Mouse (Mus musculus): ENCODE data around the gene Itga9. TPM values are rescaled to one million over a fixed set of nuclear protein-coding genes. Genes with fewer than 3 reads are reported as not detected.
A peak's percentile ranks its signal among the peaks of the same experiment; 100 is the strongest.

The Itga9 gene
- polyA plus RNA-seq, 1 experiment from 2014 or later = 0.74 TPM

DNA sequence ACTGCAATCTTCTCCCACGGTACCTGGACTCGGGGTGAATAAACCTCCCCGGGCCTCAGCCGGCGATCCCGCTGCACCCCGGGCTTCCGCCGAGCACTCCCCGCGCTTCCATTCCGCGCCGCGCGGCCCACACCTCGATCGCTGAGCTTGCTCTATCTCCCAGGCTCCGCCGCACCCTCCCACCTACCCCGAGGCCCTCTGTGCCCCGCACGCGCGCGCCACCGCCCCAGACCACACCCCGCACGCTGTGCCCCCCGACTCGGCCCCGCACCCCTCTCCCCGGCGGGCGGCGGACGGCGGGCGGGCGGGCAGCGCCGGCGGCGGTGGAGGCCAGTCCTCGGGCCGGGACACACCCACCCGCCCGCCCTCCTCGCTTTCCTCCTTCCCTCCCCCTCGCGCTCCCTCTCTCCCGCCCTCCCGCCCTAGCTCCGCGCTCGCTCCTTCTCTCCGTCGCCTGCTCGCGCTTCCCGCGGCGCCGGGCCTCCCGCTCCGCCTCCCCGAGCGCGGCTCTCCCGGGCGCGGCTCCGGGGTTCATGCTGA, 319.7 kb downstream of the Itga9 start, which contains the start of gene Ctdspl:
Gene Ctdspl (plus strand): TSS at position 343 of the 540 bp plus-strand sequence.
- peak within 1 kb of the TSS; percentile 97 for H3K4me2 ChIP-seq (ENCODE audit: low read length)
- H3K27ac ChIP-seq (ENCODE audit: low read depth, low read length) = peak within 1 kb of the TSS; percentile 88
- peak within 1 kb of the TSS; percentile 88 for H3K4me3 ChIP-seq (ENCODE audit: low read length)
- H3K36me3 ChIP-seq (ENCODE audit: control insufficient read depth, insufficient read depth, low read length) = no peaks in the 10 kb centered on the region
- peak; percentile 63 for ATAC-seq
- H3K9me3 ChIP-seq (ENCODE audit: control insufficient read depth, low read length) = no peaks in the 10 kb centered on the region
- H3K4me1 ChIP-seq (ENCODE audit: control insufficient read depth, insufficient read depth, low read depth, low read length) = peaks cover 23% of the 10 kb centered on the region
- WGBS = under 1% methylated on average over 47 of the region's 73 CpGs
- H3K9ac ChIP-seq (ENCODE audit: low read depth, low read length) = peak within 1 kb of the TSS; percentile 92
- no peaks in the 10 kb centered on the region for H3K27me3 ChIP-seq (replicated peaks; ENCODE audit: control insufficient read depth, insufficient read depth, low read length)

DNA sequence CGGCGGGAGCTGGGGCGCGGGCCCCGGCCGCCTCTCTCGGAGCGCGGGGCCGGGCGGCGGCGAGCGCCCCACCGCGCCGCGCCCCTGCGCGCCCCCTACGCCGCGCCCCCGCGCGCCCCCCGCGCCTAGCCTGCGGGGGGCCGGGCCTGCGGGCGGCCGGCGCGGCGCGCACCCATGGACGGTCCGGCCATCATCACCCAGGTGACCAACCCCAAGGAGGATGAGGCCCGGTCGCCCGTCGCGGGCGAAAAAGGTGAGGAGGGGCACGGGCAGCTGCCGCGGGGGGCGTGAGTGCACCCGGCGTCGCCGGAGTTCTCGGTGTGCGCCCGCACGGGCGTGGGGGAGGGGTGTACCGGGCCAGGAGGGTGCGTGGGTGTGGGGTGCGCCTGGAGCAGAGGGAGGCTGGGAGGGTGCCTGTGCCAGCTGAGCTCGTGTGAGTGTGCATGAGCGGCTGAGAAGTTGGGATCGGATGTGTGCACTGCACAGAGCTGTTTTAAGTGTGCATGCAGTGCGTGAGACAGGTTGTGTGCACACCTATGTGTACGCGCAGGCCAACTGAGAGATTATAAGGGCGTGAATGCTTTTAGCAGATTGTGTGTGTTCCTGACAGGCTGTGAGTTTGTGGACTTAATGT, 320.3 kb downstream of the Itga9 start:
- Histone ChIP-seq H3K27me3 (replicated peaks; ENCODE audit: control insufficient read depth, insufficient read depth, low read length) (no peaks in the 10 kb centered on the region), H3K9ac (ENCODE audit: low read depth, low read length) (peak overlapping the region; percentile 92), H3K36me3 (ENCODE audit: control insufficient read depth, insufficient read depth, low read length) (no peaks in the 10 kb centered on the region), H3K27ac (ENCODE audit: low read depth, low read length) (peak overlapping the region; percentile 88), H3K4me2 (ENCODE audit: low read length) (peak overlapping the region; percentile 97), H3K9me3 (ENCODE audit: control insufficient read depth, low read length) (no peaks in the 10 kb centered on the region), H3K4me1 (ENCODE audit: control insufficient read depth, insufficient read depth, low read depth, low read length) (peaks cover 23% of the 10 kb centered on the region), H3K4me3 (ENCODE audit: low read length) (peak overlapping the region; percentile 88)
- ATAC-seq = peak; percentile 26
- 2% methylated on average over 47 of the region's 68 CpGs for WGBS

DNA sequence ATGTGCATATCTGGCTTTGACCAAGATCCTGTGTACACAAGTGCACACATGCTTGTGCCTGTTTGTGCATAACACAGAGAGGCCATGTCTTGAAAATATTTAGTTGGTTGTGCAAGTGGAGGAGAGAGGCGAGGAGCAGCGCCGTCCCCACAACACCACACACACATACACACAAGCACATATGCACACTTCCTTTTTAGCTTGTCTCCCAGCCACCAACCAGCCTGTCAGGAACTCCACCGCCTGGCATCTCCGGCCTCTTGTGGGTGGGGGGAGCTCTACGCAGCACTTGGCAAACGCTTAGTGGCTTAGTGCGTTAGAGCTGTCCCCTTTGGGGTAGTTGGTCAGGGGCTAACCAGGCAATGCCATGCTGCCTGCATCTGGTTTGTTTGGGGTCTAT, 321.0 kb downstream of the Itga9 start:
- H3K27me3 ChIP-seq (replicated peaks; ENCODE audit: control insufficient read depth, insufficient read depth, low read length) = no peaks in the 10 kb centered on the region
- peaks cover 23% of the 10 kb centered on the region for H3K4me1 ChIP-seq (ENCODE audit: control insufficient read depth, insufficient read depth, low read depth, low read length)
- H3K27ac ChIP-seq (ENCODE audit: low read depth, low read length) = peak overlapping the region; percentile 88; the same call in 1 of the 2 replicates
- no peak for ATAC-seq
- 30% methylated on average over 8 of the region's 8 CpGs for WGBS
- peak overlapping the region; percentile 88 for H3K4me3 ChIP-seq (ENCODE audit: low read length)
- H3K9ac ChIP-seq (ENCODE audit: low read depth, low read length) = peak overlapping the region; percentile 92
- no peaks in the 10 kb centered on the region for H3K9me3 ChIP-seq (ENCODE audit: control insufficient read depth, low read length)
- H3K36me3 ChIP-seq (ENCODE audit: control insufficient read depth, insufficient read depth, low read length) = no peaks in the 10 kb centered on the region
- peak overlapping the region; percentile 97 for H3K4me2 ChIP-seq (ENCODE audit: low read length)

DNA sequence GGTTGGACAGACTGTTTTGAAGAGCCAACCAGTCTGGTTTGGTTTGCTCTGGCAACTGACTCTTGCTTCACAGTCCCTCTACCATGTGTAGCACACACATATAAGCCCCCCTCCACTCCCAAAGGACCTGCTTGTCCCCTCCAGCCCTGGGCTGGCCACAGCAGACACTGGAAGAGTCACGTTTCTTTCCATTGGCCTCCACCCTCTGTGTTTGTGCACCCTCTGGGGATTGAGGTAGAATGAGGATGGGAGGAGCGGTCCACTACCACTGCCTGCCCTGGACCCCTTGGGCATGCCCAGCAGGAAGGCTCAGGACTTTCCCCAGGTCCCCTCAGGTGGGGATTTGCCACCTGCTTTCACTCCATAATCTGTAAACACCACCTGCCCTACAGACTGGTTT, 321.5 kb downstream of the Itga9 start:
- peak overlapping the region; percentile 8 for H3K9ac ChIP-seq (ENCODE audit: low read depth, low read length)
- 54% methylated on average over 2 of the region's 2 CpGs for WGBS

DNA sequence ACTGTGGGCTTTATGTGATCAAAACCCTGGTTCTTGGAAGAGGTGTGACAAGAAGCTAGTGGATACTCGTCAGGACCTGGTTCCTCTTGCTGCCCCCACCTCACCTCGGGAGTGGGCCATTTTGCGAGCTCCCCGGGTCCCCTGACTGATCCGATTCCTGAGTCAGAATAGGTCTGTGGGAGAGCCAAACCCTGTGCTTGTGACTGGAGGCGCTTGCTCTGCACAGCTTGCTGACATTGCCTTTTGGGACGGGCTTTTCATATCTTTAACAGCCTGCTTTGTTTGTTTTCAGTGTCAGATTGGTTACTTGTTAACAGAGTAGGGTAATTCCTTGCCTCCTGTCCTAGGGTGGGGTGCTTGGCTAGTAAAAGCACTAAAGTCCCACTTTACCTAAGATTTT, 322.2 kb downstream of the Itga9 start:
- Histone ChIP-seq H3K36me3 (ENCODE audit: control insufficient read depth, insufficient read depth, low read length) (no peaks in the 10 kb centered on the region), H3K4me3 (ENCODE audit: low read length) (no peak overlapping the region), H3K27ac (ENCODE audit: low read depth, low read length) (no peak overlapping the region), H3K27me3 (replicated peaks; ENCODE audit: control insufficient read depth, insufficient read depth, low read length) (no peaks in the 10 kb centered on the region), H3K4me2 (ENCODE audit: low read length) (peak overlapping the region; percentile 31), H3K9me3 (ENCODE audit: control insufficient read depth, low read length) (no peaks in the 10 kb centered on the region), H3K4me1 (ENCODE audit: control insufficient read depth, insufficient read depth, low read depth, low read length) (peaks cover 23% of the 10 kb centered on the region), H3K9ac (ENCODE audit: low read depth, low read length) (no peak overlapping the region; the same call in 1 of the 2 replicates)
- ATAC-seq = no peak
- 50% methylated on average over 7 of the region's 7 CpGs for WGBS

More for the DNA sequence above, 321.5 kb downstream of the Itga9 start:
- Histone ChIP-seq H3K4me1 (ENCODE audit: control insufficient read depth, insufficient read depth, low read depth, low read length) (peaks cover 23% of the 10 kb centered on the region), H3K27ac (ENCODE audit: low read depth, low read length) (peak overlapping the region; percentile 23; the same call in 1 of the 2 replicates), H3K36me3 (ENCODE audit: control insufficient read depth, insufficient read depth, low read length) (no peaks in the 10 kb centered on the region), H3K4me2 (ENCODE audit: low read length) (peak overlapping the region; percentile 97), H3K9me3 (ENCODE audit: control insufficient read depth, low read length) (no peaks in the 10 kb centered on the region), H3K4me3 (ENCODE audit: low read length) (peak overlapping the region; percentile 88), H3K27me3 (replicated peaks; ENCODE audit: control insufficient read depth, insufficient read depth, low read length) (no peaks in the 10 kb centered on the region)
- no peak for ATAC-seq

DNA sequence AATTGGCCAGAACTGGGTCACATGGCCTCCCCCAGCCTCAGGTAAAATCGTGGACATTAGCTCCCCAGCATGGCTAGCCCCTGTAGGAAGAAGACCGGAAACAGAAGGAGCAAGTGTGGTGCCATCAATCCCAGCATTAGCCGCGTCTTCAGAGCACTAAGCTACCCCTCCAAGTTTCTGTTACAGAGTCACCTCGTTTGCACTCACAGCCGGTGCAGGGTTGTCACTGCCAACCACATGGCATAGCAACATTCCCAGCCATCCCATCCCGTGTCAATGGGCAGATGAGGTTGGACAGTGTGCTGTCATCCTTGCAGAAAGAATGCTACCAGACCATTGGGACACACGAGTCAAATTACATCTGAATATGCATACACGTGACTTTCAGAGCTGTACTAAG, 324.1 kb downstream of the Itga9 start:
- WGBS = 67% methylated on average over 9 of the region's 9 CpGs
- no peaks in the 10 kb centered on the region for H3K9me3 ChIP-seq (ENCODE audit: control insufficient read depth, low read length)
- no peak overlapping the region for H3K4me2 ChIP-seq (ENCODE audit: low read length)
- no peak overlapping the region for H3K4me3 ChIP-seq (ENCODE audit: low read length)
- H3K27ac ChIP-seq (ENCODE audit: low read depth, low read length) = no peak overlapping the region
- no peak overlapping the region for H3K9ac ChIP-seq (ENCODE audit: low read depth, low read length)
- peaks cover 15% of the 10 kb centered on the region for H3K4me1 ChIP-seq (ENCODE audit: control insufficient read depth, insufficient read depth, low read depth, low read length)
- no peak for ATAC-seq
- H3K36me3 ChIP-seq (ENCODE audit: control insufficient read depth, insufficient read depth, low read length) = no peaks in the 10 kb centered on the region
- no peaks in the 10 kb centered on the region for H3K27me3 ChIP-seq (replicated peaks; ENCODE audit: control insufficient read depth, insufficient read depth, low read length)

GRCm38 (mm10) chr9:118933800-118934199, 327.3 kb downstream of the Itga9 start:
- Histone ChIP-seq H3K9me3 (ENCODE audit: control insufficient read depth, low read length) (no peaks in the 10 kb centered on the region), H3K27ac (ENCODE audit: low read depth, low read length) (no peak overlapping the region), H3K27me3 (replicated peaks; ENCODE audit: control insufficient read depth, insufficient read depth, low read length) (no peaks in the 10 kb centered on the region), H3K4me2 (ENCODE audit: low read length) (no peak overlapping the region), H3K4me3 (ENCODE audit: low read length) (no peak overlapping the region), H3K4me1 (ENCODE audit: control insufficient read depth, insufficient read depth, low read depth, low read length) (peaks cover 6% of the 10 kb centered on the region; the same call in 1 of the 2 replicates), H3K36me3 (ENCODE audit: control insufficient read depth, insufficient read depth, low read length) (no peaks in the 10 kb centered on the region), H3K9ac (ENCODE audit: low read depth, low read length) (no peak overlapping the region)
- no peak for ATAC-seq
- WGBS = 93% methylated on average over 9 of the region's 9 CpGs

GRCm38 (mm10) chr9:118934319-118934718, 327.8 kb downstream of the Itga9 start:
- Histone ChIP-seq H3K27ac (ENCODE audit: low read depth, low read length) (no peak overlapping the region), H3K9me3 (ENCODE audit: control insufficient read depth, low read length) (no peaks in the 10 kb centered on the region), H3K36me3 (ENCODE audit: control insufficient read depth, insufficient read depth, low read length) (no peaks in the 10 kb centered on the region), H3K9ac (ENCODE audit: low read depth, low read length) (no peak overlapping the region), H3K4me1 (ENCODE audit: control insufficient read depth, insufficient read depth, low read depth, low read length) (peaks cover 6% of the 10 kb centered on the region; the same call in 1 of the 2 replicates), H3K4me3 (ENCODE audit: low read length) (no peak overlapping the region), H3K4me2 (ENCODE audit: low read length) (no peak overlapping the region), H3K27me3 (replicated peaks; ENCODE audit: control insufficient read depth, insufficient read depth, low read length) (no peaks in the 10 kb centered on the region)
- WGBS = 90% methylated on average over 12 of the region's 12 CpGs
- no peak for ATAC-seq

DNA sequence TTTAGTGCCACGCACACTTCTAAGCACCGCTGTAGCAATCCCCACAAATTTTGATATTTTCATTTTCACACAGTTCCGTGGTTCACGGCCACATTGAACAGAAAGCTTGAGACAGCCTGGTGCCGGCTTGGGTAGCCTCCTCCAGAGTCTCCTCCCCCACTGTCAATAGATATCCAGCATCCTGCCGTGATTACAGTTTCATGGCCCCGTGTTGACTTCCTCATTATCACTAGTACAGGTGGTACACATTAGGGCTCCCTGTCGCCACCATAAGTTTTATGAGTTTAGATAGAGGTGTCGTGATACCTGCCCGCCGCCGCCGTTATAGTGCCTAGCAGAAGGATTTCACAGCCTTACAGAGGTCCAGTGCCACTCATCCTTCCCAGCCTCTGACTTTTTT, 328.6 kb downstream of the Itga9 start:
- Histone ChIP-seq H3K27me3 (replicated peaks; ENCODE audit: control insufficient read depth, insufficient read depth, low read length) (no peaks in the 10 kb centered on the region), H3K36me3 (ENCODE audit: control insufficient read depth, insufficient read depth, low read length) (no peaks in the 10 kb centered on the region), H3K9ac (ENCODE audit: low read depth, low read length) (no peak overlapping the region), H3K27ac (ENCODE audit: low read depth, low read length) (no peak overlapping the region), H3K4me2 (ENCODE audit: low read length) (no peak overlapping the region), H3K4me1 (ENCODE audit: control insufficient read depth, insufficient read depth, low read depth, low read length) (peaks cover 6% of the 10 kb centered on the region; the same call in 1 of the 2 replicates), H3K4me3 (ENCODE audit: low read length) (no peak overlapping the region), H3K9me3 (ENCODE audit: control insufficient read depth, low read length) (no peaks in the 10 kb centered on the region)
- WGBS = 89% methylated on average over 13 of the region's 13 CpGs
- ATAC-seq = no peak
